Mouse (Mus musculus): ENCODE results near the gene Large1.

The Large1 gene

GRCm38 (mm10) chr8:72780644-72781043 is 572.7 kb downstream of the Large1 start:
- no peak for DNase-seq (ENCODE audit: inconsistent ontology term)

- DNase-seq (ENCODE audit: inconsistent ontology term), result no peak
Measured at GRCm38 (mm10) chr8:72777797-72778196, 575.5 kb downstream of the Large1 start.

- no peak for DNase-seq (ENCODE audit: inconsistent ontology term)
Measured at GRCm38 (mm10) chr8:72766777-72767176, 586.6 kb downstream of the Large1 start.

- no peak for DNase-seq (ENCODE audit: inconsistent ontology term)
Measured at GRCm38 (mm10) chr8:72765696-72766095, 587.6 kb downstream of the Large1 start.
